Mouse (Mus musculus) forebrain, embryonic 11.5 days (tissue): ENCODE results near the gene Slc48a1. TPM values are rescaled to one million over a fixed set of nuclear protein-coding genes. Genes with fewer than 3 reads are reported as not detected.

Experiments
- ATAC-seq: fragments of 200-750 bp; cut with Nextera tagmentation; replicated peaks from 2 replicates; pipeline ENCODE4 v1.8.0; 2017; ENCODE audit warnings: moderate TSS enrichment; ENCODE audit not compliant: low FRiP score
- DNase-seq: peaks from one replicate; pipeline ENCODE4 v3.0.0-alpha.2; 2017; ENCODE audit warnings: low spot score
- H3K27ac ChIP-seq: fragments of 300-500 bp; sonication (generic); 2 replicates; pipeline ENCODE4 v1.5.1; 2014; ENCODE audit warnings: low read depth, low read length
- H3K27me3 ChIP-seq: fragments of 300-500 bp; sonication (generic); 2 replicates; pipeline ENCODE4 v1.6.1; 2014; ENCODE audit warnings: mild to moderate bottlenecking, low read length, mixed read lengths; ENCODE audit not compliant: control insufficient read depth, insufficient read depth
- H3K36me3 ChIP-seq: fragments of 300-500 bp; sonication (generic); 2 replicates; pipeline ENCODE4 v1.6.1; 2014; ENCODE audit warnings: mild to moderate bottlenecking, low read length, moderate library complexity, mixed read lengths; ENCODE audit not compliant: control insufficient read depth, insufficient read depth
- H3K4me1 ChIP-seq: fragments of 300-500 bp; sonication (generic); replicated peaks from 2 replicates; pipeline ENCODE4 v1.6.1; 2014; ENCODE audit warnings: low read length, mixed read lengths; ENCODE audit not compliant: control insufficient read depth, insufficient read depth
- H3K4me2 ChIP-seq: fragments of 300-500 bp; sonication (generic); 2 replicates; pipeline ENCODE4 v1.6.1; 2014; ENCODE audit warnings: low read depth, mild to moderate bottlenecking, low read length, moderate library complexity, mixed read lengths; ENCODE audit not compliant: severe bottlenecking
- H3K4me3 ChIP-seq: fragments of 300-500 bp; sonication (generic); 2 replicates; pipeline ENCODE4 v1.5.1; 2014; ENCODE audit warnings: low read depth, low read length
- H3K9ac ChIP-seq: fragments of 300-500 bp; sonication (generic); 2 replicates; pipeline ENCODE4 v1.6.1; 2014; ENCODE audit warnings: low read length
- H3K9me3 ChIP-seq: fragments of 300-500 bp; sonication (generic); 2 replicates; pipeline ENCODE4 v1.6.1; 2016; ENCODE audit warnings: low read length, mixed read lengths; ENCODE audit not compliant: control insufficient read depth
- WGBS: fragments of 180-500 bp; shearing (Covaris S2); extraction: QIAGEN DNeasy Blood & Tissue Kit; methylation state at CpG from one replicate; pipeline ENCODE4 v1.1.7; 2014; 5-methylcytosine and 5-hydroxymethylcytosine counted together
- polyA plus RNA-seq: library from polyadenylated mRNA; unstranded; fragments of >200 nt; fragmentation: Nextera tagmentation; extraction: Ambion mirVana; gene quantifications from 2 replicates; pipeline ENCODE4 v1.2.1, GENCODE M21; 2014

Gene Slc48a1
- polyA plus RNA-seq, 1 experiment from 2014 or later = 32.1 TPM

GRCm38 (mm10) chr15:97780611-97781031 lies 2.3 kb downstream of the Slc48a1 start:
- Histone ChIP-seq H3K4me1 (peaks cover 9% of the 10 kb centered on the region; the same call in 1 of the 2 replicates), H3K4me2 (no peak overlapping the region), H3K4me3 (no peak overlapping the region), H3K9ac (no peak overlapping the region), H3K9me3 (no peaks in the 10 kb centered on the region), H3K27ac (no peak overlapping the region), H3K27me3 (peaks cover 8% of the 10 kb centered on the region), H3K36me3 (no peaks in the 10 kb centered on the region)
- WGBS = 68% methylated on average over 12 of the region's 12 CpGs
- ATAC-seq = no peak
- no peak for DNase-seq

- DNase-seq (no peak), ATAC-seq (no peak)
- peaks cover 9% of the 10 kb centered on the region; the same call in 1 of the 2 replicates for H3K4me1 ChIP-seq
- H3K27ac ChIP-seq = no peak overlapping the region
- H3K9ac ChIP-seq = no peak overlapping the region
- H3K9me3 ChIP-seq = no peaks in the 10 kb centered on the region
- no peaks in the 10 kb centered on the region for H3K36me3 ChIP-seq
- 9% methylated on average over 24 of the region's 24 CpGs for WGBS
- H3K4me2 ChIP-seq = peak overlapping the region; percentile 26; the same call in 1 of the 2 replicates
- H3K4me3 ChIP-seq = no peak overlapping the region
- H3K27me3 ChIP-seq = peaks cover 8% of the 10 kb centered on the region
Measured at GRCm38 (mm10) chr15:97781961-97782748, 3.8 kb downstream of the Slc48a1 start.

- peak; percentile 86 for DNase-seq
- Histone ChIP-seq H3K36me3 (no peaks in the 10 kb centered on the region), H3K4me3 (no peak overlapping the region), H3K4me2 (peak overlapping the region; percentile 26; the same call in 1 of the 2 replicates), H3K27me3 (peaks cover 8% of the 10 kb centered on the region), H3K9ac (no peak overlapping the region), H3K9me3 (no peaks in the 10 kb centered on the region), H3K4me1 (peaks cover 9% of the 10 kb centered on the region; the same call in 1 of the 2 replicates), H3K27ac (no peak overlapping the region)
- 6% methylated on average over 9 of the region's 9 CpGs for WGBS
- no peak for ATAC-seq
Measured at GRCm38 (mm10) chr15:97782749-97783105, 4.4 kb downstream of the Slc48a1 start.

- Histone ChIP-seq H3K9ac (peak overlapping the region; percentile 83), H3K27me3 (peaks cover 8% of the 10 kb centered on the region), H3K4me1 (peaks cover 9% of the 10 kb centered on the region; the same call in 1 of the 2 replicates), H3K36me3 (no peaks in the 10 kb centered on the region), H3K9me3 (no peaks in the 10 kb centered on the region), H3K4me2 (peak overlapping the region; percentile 92), H3K4me3 (peak overlapping the region; percentile 78), H3K27ac (0 out of 2 replicates have a peak overlapping the region, but pooled peaks have one; percentile 12)
- ATAC-seq (peak; percentile 87), DNase-seq (peak; percentile 95)
- WGBS = 3% methylated on average over 39 of the region's 39 CpGs
Measured at GRCm38 (mm10) chr15:97784092-97784559, 5.8 kb downstream of the Slc48a1 start.

GRCm38 (mm10) chr15:97784561-97785161 lies 6.3 kb downstream of the Slc48a1 start:
- ATAC-seq (peak; percentile 52), DNase-seq (no peak)
- Histone ChIP-seq H3K27ac (0 out of 2 replicates have a peak overlapping the region, but pooled peaks have one; percentile 12), H3K4me3 (peak overlapping the region; percentile 78), H3K9me3 (no peaks in the 10 kb centered on the region), H3K4me1 (peaks cover 9% of the 10 kb centered on the region; the same call in 1 of the 2 replicates), H3K27me3 (peaks cover 8% of the 10 kb centered on the region), H3K9ac (peak overlapping the region; percentile 83), H3K4me2 (peak overlapping the region; percentile 92), H3K36me3 (no peaks in the 10 kb centered on the region)
- 4% methylated on average over 34 of the region's 45 CpGs for WGBS

- Histone ChIP-seq H3K27ac (no peak overlapping the region), H3K4me1 (peaks cover 9% of the 10 kb centered on the region; the same call in 1 of the 2 replicates), H3K4me3 (no peak overlapping the region), H3K27me3 (peaks cover 8% of the 10 kb centered on the region), H3K4me2 (no peak overlapping the region), H3K9me3 (no peaks in the 10 kb centered on the region), H3K9ac (no peak overlapping the region), H3K36me3 (no peaks in the 10 kb centered on the region)
- ATAC-seq (no peak), DNase-seq (no peak)
- 85% methylated on average over 9 of the region's 9 CpGs for WGBS
Measured at GRCm38 (mm10) chr15:97785731-97786411, 7.6 kb downstream of the Slc48a1 start.

GRCm38 (mm10) chr15:97786412-97787112 lies 8.2 kb downstream of the Slc48a1 start:
- H3K4me3 ChIP-seq = no peak overlapping the region
- no peak overlapping the region for H3K9ac ChIP-seq
- peaks cover 9% of the 10 kb centered on the region; the same call in 1 of the 2 replicates for H3K4me1 ChIP-seq
- no peak for DNase-seq
- H3K36me3 ChIP-seq = no peaks in the 10 kb centered on the region
- no peaks in the 10 kb centered on the region for H3K9me3 ChIP-seq
- no peak for ATAC-seq
- H3K4me2 ChIP-seq = no peak overlapping the region
- WGBS = 82% methylated on average over 10 of the region's 10 CpGs
- H3K27me3 ChIP-seq = peaks cover 8% of the 10 kb centered on the region
- no peak overlapping the region for H3K27ac ChIP-seq
